Mouse (Mus musculus): ENCODE measurements around the gene Frat1. TPM values are rescaled to one million over a fixed set of nuclear protein-coding genes. Genes with fewer than 3 reads are reported as not detected.
"Not testable (repeated sequence)": the region's sequence is repeated elsewhere in the genome, so short reads cannot be mapped to it uniquely, and the experiment has no call there.

Frat1 gene
- polyA plus RNA-seq, 1 experiment from 2014 or later: 3.2 TPM

DNA sequence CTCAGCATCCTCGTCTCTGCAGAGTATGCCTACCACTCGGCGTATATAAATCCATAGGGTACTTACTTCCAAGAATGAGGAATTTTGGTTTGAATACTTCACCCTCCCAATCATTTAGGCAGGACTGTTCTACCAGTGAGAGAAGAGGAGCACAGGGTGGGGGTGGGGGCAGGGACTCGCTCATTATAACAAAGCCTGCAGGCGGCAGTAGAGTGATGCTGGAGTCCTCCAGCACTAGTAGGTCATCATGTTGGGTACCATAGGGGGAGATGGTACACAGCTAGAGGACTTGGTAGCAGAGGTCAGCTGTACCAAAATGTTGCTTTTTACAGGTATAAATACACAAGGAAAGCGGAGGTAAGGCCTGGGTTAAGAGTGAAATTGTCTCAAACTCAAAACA is 14.6 kb downstream of the Frat1 start:
- Histone ChIP-seq H3K9ac (no peak overlapping the region), H3K9me3 (replicated peaks) (no peaks in the 10 kb centered on the region), H3K27ac (ENCODE audit: poor library complexity, severe bottlenecking) (no peak overlapping the region), H3K4me1 (replicated peaks) (peaks cover 13% of the 10 kb centered on the region), H3K4me3 (no peak overlapping the region), H3K4me2 (no peak overlapping the region), H3K36me3 (no peaks in the 10 kb centered on the region), H3K27me3 (replicated peaks) (no peaks in the 10 kb centered on the region)
- 85% methylated on average over 6 of the region's 6 CpGs for WGBS
- no peak for ATAC-seq (ENCODE audit: insufficient number of reproducible peaks, low FRiP score)

DNA sequence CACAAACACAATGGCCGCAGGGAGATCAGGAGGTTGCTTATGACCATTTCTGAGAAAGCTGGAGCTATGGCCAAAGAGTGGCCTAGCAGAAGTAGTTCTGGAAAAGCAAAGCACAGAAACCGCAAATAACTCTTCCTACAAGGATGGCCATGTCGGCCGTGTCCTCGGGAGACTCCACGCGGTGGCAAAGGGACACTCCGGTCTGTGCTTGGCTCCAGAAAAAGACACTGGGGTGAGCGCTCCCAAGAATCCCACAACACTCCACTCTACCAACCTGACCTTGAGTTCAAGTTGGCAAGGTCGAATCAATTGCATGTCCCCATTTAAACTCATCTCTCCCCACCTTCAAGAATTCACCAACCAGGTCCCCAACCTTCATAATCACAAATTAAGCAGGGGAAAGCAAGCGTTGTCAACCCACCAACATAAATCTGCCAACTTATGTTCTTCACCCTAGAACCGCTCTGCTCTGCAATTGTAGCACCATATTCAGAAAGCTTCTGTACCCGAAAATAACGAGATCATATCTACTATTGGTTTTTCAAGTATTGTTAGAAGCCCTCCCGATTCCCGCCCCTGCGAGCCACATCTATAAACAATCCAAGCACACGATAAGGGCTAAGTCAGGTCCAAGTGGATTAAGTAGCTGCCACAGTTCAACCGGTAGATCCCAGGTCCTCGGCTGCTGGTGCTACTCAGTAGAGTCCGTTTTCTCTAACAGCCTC is 16.8 kb downstream of the Frat1 start:
- ATAC-seq (ENCODE audit: insufficient number of reproducible peaks, low FRiP score): no peak

DNA sequence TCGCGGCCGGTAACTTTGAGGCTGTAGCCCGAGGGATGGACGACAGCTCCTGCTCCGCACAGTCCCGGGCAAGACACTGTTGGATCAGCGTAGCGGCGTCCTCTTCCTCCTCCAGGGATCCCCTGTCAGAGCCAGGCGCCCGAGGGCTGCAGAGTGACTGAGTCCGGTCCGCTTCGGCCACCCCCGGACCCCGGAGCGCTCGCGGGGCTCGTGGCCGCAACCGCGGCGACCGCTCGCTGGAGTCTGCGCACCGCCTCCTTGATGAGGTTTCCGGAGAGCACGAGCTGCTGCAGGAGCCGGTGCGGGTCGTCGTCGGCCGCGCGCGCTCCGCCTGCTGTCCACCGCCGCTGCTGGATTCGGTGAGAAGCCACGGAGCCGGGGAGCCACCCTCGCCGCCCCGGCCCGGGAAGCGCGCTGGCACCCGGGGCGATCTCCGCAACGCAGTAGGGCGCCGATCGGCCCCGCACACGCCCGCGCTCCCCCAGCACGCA is 17.4 kb downstream of the Frat1 start:
- Histone ChIP-seq H3K27ac (ENCODE audit: poor library complexity, severe bottlenecking) (peak overlapping the region; percentile 76), H3K4me3 (peak overlapping the region; percentile 65), H3K4me2 (peak overlapping the region; percentile 83), H3K9ac (peak overlapping the region; percentile 68), H3K36me3 (no peaks in the 10 kb centered on the region), H3K27me3 (replicated peaks) (no peaks in the 10 kb centered on the region), H3K9me3 (replicated peaks) (no peaks in the 10 kb centered on the region), H3K4me1 (replicated peaks) (peaks cover 5% of the 10 kb centered on the region; the same call in 1 of the 2 replicates)
- WGBS: under 1% methylated on average over 64 of the region's 64 CpGs
- peak; percentile 26 for ATAC-seq (ENCODE audit: insufficient number of reproducible peaks, low FRiP score)

More for the DNA sequence above, 16.8 kb downstream of the Frat1 start:
- peak overlapping the region; percentile 83 for H3K4me2 ChIP-seq
- H3K36me3 ChIP-seq: no peaks in the 10 kb centered on the region
- 9% methylated on average over 21 of the region's 21 CpGs for WGBS
- H3K9me3 ChIP-seq (replicated peaks): no peaks in the 10 kb centered on the region
- no peaks in the 10 kb centered on the region for H3K27me3 ChIP-seq (replicated peaks)
- peak overlapping the region; percentile 68 for H3K9ac ChIP-seq
- no peak overlapping the region for H3K27ac ChIP-seq (ENCODE audit: poor library complexity, severe bottlenecking)
- peak overlapping the region; percentile 65 for H3K4me3 ChIP-seq
- H3K4me1 ChIP-seq (replicated peaks): peaks cover 6% of the 10 kb centered on the region

DNA sequence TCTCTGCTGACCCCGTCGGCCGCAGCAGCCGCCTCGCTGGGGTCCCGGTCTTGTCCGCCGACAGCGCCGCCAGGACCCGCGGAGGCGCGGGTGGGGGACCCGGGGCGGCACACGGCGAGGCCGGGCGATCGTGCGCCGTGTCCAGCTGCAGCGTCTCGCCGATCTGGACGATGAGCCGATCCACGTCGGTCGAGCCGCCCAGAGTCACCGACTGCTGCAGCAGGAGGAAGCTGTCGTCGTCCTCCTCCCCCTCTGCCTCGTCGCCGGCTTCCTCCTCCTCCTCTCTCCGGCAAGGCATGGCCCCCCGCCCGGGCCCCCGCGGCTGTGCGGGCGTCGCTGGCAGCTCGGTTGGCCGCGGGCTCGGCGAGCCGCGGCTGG is 17.8 kb downstream of the Frat1 start:
- H3K4me2 ChIP-seq: peak overlapping the region; percentile 83
- ATAC-seq (ENCODE audit: insufficient number of reproducible peaks, low FRiP score): peak; percentile 54
- not testable (repeated sequence) for H3K9me3 ChIP-seq (replicated peaks); H3K4me1 ChIP-seq (replicated peaks); H3K36me3 ChIP-seq; H3K27me3 ChIP-seq (replicated peaks)
- H3K9ac ChIP-seq: peak overlapping the region; percentile 68
- H3K27ac ChIP-seq (ENCODE audit: poor library complexity, severe bottlenecking): peak overlapping the region; percentile 76
- WGBS: under 1% methylated on average over 51 of the region's 53 CpGs
- H3K4me3 ChIP-seq: peak overlapping the region; percentile 65

DNA sequence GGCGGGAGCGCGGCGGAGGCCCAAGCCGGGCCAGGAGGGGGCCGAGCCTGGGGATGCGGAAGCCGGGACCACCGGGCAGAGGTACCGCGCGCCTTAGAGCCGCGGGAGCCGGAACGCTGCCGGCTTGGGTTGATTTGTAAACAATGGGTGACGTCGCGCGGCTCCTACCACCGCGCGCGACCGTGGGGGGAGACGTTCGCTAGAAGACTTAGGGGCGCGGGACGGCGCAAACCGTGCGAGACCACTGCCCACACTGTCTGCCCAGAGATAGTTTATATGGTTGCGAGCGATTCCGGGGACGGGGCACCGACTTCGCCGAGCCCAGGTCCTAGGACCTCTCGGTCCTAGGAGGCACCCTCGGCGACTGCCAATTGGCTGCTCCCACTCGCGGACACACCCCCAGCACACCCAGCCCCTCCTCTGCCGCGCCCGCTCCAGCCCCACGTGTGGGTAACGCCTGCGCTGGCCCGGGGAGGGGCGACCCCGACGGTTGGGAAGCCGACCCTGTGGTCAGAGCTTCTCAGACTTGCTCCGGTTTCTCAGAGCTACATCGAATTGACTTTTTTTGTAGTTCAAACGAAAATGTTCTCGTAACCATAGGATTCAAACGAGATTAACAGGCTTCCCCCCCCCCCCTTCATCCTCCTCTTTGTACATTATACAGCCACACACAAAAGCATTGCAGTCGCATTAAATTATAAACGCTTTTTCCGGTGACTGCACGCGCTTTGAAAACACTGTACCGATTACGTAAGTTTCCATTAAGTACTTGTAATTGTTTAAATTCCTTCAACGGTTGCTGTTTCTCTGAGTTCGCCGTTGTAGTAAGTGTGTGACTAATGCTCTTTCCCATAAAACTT is 18.5 kb downstream of the Frat1 start, which contains the start of gene Frat2:
Gene Frat2 (minus strand): TSS at position 141 of the 860 bp plus-strand sequence.
- no peaks in the 10 kb centered on the region for H3K27me3 ChIP-seq (replicated peaks)

DNA sequence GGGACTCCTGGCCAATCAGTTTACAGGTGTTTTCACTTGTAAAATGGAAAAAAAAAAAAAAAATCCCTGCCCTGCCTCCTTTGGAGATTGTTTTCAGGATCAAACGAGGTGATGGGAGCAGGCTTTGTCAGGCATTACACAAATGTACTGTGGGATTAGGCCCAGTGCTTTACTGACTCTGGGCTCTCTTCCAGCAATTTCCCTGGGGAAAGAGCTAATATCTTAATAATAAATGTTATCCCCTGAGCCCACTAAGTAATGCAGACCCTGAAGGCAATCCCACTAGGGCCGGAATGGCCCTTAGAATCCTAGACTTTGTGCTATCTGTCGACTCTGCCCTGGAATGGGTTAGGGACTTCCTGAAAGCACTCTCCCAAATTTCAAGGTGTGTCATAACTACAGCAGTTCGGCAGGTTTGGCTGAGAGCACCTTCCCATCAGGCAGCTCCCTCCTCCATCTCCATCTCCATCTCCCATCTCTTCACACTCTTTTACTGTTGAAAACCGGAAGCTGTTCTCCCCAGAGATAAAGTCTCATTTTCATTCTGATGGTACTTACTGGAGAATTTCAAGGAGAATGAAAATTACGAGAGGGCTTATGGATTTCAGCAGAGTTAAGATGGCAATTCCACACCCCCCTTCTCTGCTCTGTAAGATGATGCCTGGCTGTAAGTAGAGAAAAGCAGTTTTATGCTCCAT is 20.4 kb downstream of the Frat1 start:
- H3K36me3 ChIP-seq: no peaks in the 10 kb centered on the region
- no peak overlapping the region for H3K4me2 ChIP-seq
- H3K9ac ChIP-seq: no peak overlapping the region
- no peak for ATAC-seq (ENCODE audit: insufficient number of reproducible peaks, low FRiP score)
- H3K9me3 ChIP-seq (replicated peaks): no peaks in the 10 kb centered on the region
- H3K4me3 ChIP-seq: no peak overlapping the region
- WGBS: 45% methylated on average over 6 of the region's 6 CpGs
- H3K4me1 ChIP-seq (replicated peaks): peaks cover 5% of the 10 kb centered on the region; the same call in 1 of the 2 replicates
- H3K27ac ChIP-seq (ENCODE audit: poor library complexity, severe bottlenecking): no peak overlapping the region
- no peaks in the 10 kb centered on the region for H3K27me3 ChIP-seq (replicated peaks)

More for the DNA sequence above, 18.5 kb downstream of the Frat1 start, which contains the start of gene Frat2:
- Histone ChIP-seq H3K9ac (peak within 1 kb of the TSS; percentile 68), H3K4me3 (peak within 1 kb of the TSS; percentile 65), H3K4me2 (peak within 1 kb of the TSS; percentile 83), H3K9me3 (replicated peaks) (no peaks in the 10 kb centered on the region), H3K27ac (ENCODE audit: poor library complexity, severe bottlenecking) (peak within 1 kb of the TSS; percentile 76), H3K36me3 (no peaks in the 10 kb centered on the region), H3K4me1 (replicated peaks) (peaks cover 5% of the 10 kb centered on the region; the same call in 1 of the 2 replicates)
- peak; percentile 95 for ATAC-seq (ENCODE audit: insufficient number of reproducible peaks, low FRiP score)
- under 1% methylated on average over 72 of the region's 72 CpGs for WGBS

DNA sequence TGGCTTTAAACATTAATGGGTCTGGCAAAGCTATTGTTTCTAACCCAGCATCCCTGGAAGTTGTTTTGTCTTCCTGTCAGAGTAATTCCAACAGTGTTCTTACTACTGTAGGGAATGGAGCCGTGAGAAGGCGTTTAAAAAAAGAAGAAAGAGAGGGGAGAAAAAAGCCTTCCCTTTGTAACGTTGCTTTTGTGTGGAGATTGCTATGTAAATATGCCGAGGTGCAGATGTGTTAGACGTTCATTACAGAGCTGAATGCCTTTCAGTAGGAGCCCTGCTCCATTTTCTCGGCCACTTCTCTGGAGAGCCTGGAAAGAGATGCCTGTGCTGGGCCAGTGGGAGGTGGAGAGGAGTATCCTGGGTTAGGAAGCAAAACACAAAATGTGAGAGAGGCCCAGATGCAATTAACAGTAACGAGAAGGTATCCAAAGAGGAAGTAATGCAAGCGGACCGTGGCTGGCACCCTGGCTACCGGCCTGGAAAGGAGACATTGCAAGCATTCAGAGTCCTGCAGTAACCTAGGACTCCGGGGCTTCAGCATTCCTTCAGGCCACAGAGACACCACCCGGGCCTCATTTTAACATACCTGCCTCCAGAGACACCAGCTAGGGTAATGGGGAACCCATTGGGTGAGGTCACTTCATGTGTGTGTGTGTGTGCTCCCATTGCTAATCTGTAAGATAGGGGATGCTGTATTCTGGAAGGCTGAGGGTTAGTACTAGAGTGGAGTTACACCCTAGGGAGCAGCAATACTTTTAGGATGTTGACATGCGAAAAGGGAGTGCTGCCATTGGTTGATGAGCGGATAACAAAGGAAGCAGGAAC is 21.2 kb downstream of the Frat1 start:
- Histone ChIP-seq H3K9ac (no peak overlapping the region), H3K36me3 (no peaks in the 10 kb centered on the region), H3K9me3 (replicated peaks) (no peaks in the 10 kb centered on the region), H3K4me1 (replicated peaks) (peaks cover 5% of the 10 kb centered on the region; the same call in 1 of the 2 replicates), H3K27me3 (replicated peaks) (no peaks in the 10 kb centered on the region), H3K4me2 (no peak overlapping the region), H3K4me3 (no peak overlapping the region), H3K27ac (ENCODE audit: poor library complexity, severe bottlenecking) (no peak overlapping the region)
- 31% methylated on average over 14 of the region's 14 CpGs for WGBS
- ATAC-seq (ENCODE audit: insufficient number of reproducible peaks, low FRiP score): no peak

DNA sequence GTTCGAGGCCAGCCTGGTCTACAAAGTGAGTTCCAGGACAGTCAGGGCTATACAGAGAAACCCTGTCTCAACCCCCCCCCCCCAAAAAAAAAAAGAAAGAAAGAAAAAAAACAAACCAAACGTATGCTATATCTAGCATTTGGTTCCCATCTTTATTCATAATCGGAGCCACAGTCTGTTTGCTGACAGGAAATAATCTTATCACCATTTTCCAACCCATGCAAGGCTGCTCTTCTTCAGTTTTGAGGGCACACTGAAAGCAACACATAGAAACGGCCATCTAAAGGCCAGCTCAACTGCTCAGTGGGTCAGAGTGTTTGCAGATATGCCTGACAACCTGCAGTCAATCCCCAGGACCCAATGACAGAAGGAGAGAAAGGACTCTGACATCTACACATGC is 22.7 kb downstream of the Frat1 start:
- WGBS: 60% methylated on average over 4 of the region's 4 CpGs

DNA sequence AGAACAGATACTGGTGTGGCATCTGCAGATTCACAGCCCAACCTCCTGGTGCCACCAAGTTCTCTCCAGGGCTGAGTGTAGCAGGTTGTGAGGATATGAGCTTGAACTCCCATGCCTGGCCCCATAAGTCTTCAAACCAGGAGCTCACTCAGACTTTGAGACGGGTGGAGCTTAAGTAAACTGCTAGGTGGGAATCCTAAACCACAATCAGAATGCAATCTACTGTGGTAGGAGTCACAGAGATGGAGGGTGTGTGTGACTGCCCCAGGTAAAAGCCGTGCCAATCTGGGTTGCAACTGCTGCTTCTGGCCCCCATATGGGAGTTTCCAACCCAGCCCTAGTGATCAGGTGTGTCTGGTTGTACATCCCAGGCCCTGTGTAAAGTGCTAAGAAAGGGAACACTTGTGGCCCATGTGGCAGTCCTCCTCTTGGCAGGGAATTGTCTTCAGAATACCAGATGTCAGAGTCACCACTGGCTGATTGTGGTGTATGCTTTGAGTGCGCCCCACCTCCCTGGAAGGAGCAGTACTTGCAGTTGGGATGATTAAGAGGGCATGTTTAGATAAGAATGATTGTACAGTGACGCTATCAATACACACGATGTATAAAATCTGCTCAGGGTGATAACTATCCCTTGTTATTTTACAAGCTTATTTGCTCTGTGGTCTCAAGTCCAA is 27.5 kb downstream of the Frat1 start:
- Histone ChIP-seq H3K4me2 (no peak overlapping the region), H3K9ac (no peak overlapping the region), H3K9me3 (replicated peaks) (no peaks in the 10 kb centered on the region), H3K4me1 (replicated peaks) (peaks cover 13% of the 10 kb centered on the region; the same call in 1 of the 2 replicates), H3K27me3 (replicated peaks) (no peaks in the 10 kb centered on the region), H3K36me3 (peaks cover 10% of the 10 kb centered on the region), H3K27ac (ENCODE audit: poor library complexity, severe bottlenecking) (no peak overlapping the region), H3K4me3 (no peak overlapping the region)
- no peak for ATAC-seq (ENCODE audit: insufficient number of reproducible peaks, low FRiP score)
- WGBS: 63% methylated on average over 5 of the region's 5 CpGs

More for the DNA sequence above, 22.7 kb downstream of the Frat1 start:
- Histone ChIP-seq H3K27me3 (replicated peaks) (no peaks in the 10 kb centered on the region), H3K9me3 (replicated peaks) (no peaks in the 10 kb centered on the region), H3K36me3 (no peaks in the 10 kb centered on the region), H3K4me3 (no peak overlapping the region), H3K27ac (ENCODE audit: poor library complexity, severe bottlenecking) (no peak overlapping the region), H3K4me1 (replicated peaks) (peaks cover 5% of the 10 kb centered on the region; the same call in 1 of the 2 replicates), H3K9ac (no peak overlapping the region), H3K4me2 (no peak overlapping the region)
- no peak for ATAC-seq (ENCODE audit: insufficient number of reproducible peaks, low FRiP score)
